Mouse (Mus musculus) liver, embryonic 14.5 days (tissue): ENCODE results near the gene Ppp2r5e.

Source experiments
- CTCF ChIP-seq: IDR thresholded peaks from 2 replicates; pipeline ENCODE4 v1.5.1; 2016; ENCODE audit warnings: antibody characterized with exemption, low read depth, control low read depth
- EP300 ChIP-seq: IDR thresholded peaks from 2 replicates; pipeline ENCODE4 v1.6.1; 2016; ENCODE audit warnings: antibody characterized with exemption, low read depth

DNA sequence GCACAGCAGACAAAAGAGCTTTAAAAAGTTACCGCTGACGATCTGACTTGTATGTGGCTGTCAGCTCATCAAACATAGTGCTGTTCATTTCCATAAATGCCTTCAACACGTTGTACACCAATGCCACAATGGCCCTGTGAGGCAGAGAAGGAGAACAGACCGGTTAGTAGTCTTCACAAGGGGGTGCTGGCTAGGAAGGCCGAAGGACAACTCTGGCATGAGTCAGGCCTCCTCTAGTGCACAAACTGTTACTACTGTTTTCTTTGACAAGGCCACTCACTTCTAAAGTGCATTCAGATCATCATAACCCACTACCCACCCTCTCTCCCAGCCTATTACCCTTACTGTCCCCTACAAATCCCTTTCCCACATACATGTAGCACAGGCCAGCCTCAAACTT, 136.4 kb downstream of the Ppp2r5e start:
- TF ChIP-seq EP300: no peak
- no peak for TF ChIP-seq CTCF
